Mouse (Mus musculus) heart, embryonic 13.5 days (tissue): ENCODE results near the gene Scn2b. TPM values are rescaled to one million over a fixed set of nuclear protein-coding genes. Genes with fewer than 3 reads are reported as not detected.

Experiments
- ATAC-seq: fragments of 200-750 bp; cut with Nextera tagmentation; 2 replicates; pipeline ENCODE4 v1.8.0; 2017; ENCODE audit warnings: moderate TSS enrichment; ENCODE audit not compliant: insufficient number of reproducible peaks, low FRiP score, low TSS enrichment; ENCODE audit errors: extremely low read depth
- H3K27ac ChIP-seq: fragments of 300-500 bp; sonication (generic); replicated peaks from 2 replicates; pipeline ENCODE4 v1.5.1; 2015; ENCODE audit warnings: moderate library complexity, mild to moderate bottlenecking, inconsistent platforms
- H3K27me3 ChIP-seq: fragments of 300-500 bp; sonication (generic); replicated peaks from 2 replicates; pipeline ENCODE4 v1.6.1; 2015; ENCODE audit warnings: mild to moderate bottlenecking, inconsistent platforms
- H3K36me3 ChIP-seq: fragments of 300-500 bp; sonication (generic); 2 replicates; pipeline ENCODE4 v1.6.1; 2015; ENCODE audit warnings: mild to moderate bottlenecking, inconsistent platforms
- H3K4me1 ChIP-seq: fragments of 300-500 bp; sonication (generic); 2 replicates; pipeline ENCODE4 v1.6.1; 2015; ENCODE audit warnings: inconsistent platforms
- H3K4me2 ChIP-seq: fragments of 300-500 bp; sonication (generic); 2 replicates; pipeline ENCODE4 v1.6.1; 2015; ENCODE audit warnings: inconsistent platforms, mild to moderate bottlenecking, moderate library complexity
- H3K4me3 ChIP-seq: fragments of 300-500 bp; sonication (generic); 2 replicates; pipeline ENCODE4 v1.5.1; 2015; ENCODE audit warnings: moderate library complexity, mild to moderate bottlenecking, inconsistent platforms
- H3K9ac ChIP-seq: fragments of 300-500 bp; sonication (generic); 2 replicates; pipeline ENCODE4 v1.6.1; 2015; ENCODE audit warnings: inconsistent platforms, mild to moderate bottlenecking, moderate library complexity
- H3K9me3 ChIP-seq: fragments of 300-500 bp; sonication (generic); 2 replicates; pipeline ENCODE4 v1.6.1; 2016; ENCODE audit warnings: inconsistent platforms
- WGBS: fragments of 180-500 bp; shearing (Covaris S2); methylation state at CpG from one replicate; pipeline ENCODE4 v1.1.7; 2015; ENCODE audit warnings: mixed read lengths; 5-methylcytosine and 5-hydroxymethylcytosine counted together
- polyA plus RNA-seq: library from polyadenylated mRNA; unstranded; fragments of >200 nt; fragmentation: Nextera tagmentation; extraction: Ambion mirVana; gene quantifications from 2 replicates; pipeline ENCODE4 v1.2.1, GENCODE M21; 2015

The Scn2b gene
- polyA plus RNA-seq = 1.5 and 2.1 TPM in 2 replicates

- Histone ChIP-seq H3K4me1 (peaks cover 21% of the 10 kb centered on the region), H3K9ac (peak within 1 kb of the TSS; percentile 87), H3K4me2 (peak within 1 kb of the TSS; percentile 75), H3K27me3 (peaks cover 31% of the 10 kb centered on the region), H3K4me3 (peak within 1 kb of the TSS; percentile 73), H3K27ac (peak within 1 kb of the TSS; percentile 75), H3K9me3 (no peaks in the 10 kb centered on the region), H3K36me3 (no peaks in the 10 kb centered on the region)
- no peak for ATAC-seq
- WGBS = 2% methylated on average over 13 of the region's 13 CpGs
Measured at GRCm38 (mm10) chr9:45117741-45118431, at the start of gene Scn2b. Gene Scn2b, plus strand, starts transcription at chr9:45117782.

GRCm38 (mm10) chr9:45071800-45072199 lies 45.8 kb upstream of the Scn2b start:
- Histone ChIP-seq H3K4me2 (no peak overlapping the region), H3K4me3 (no peak overlapping the region), H3K27ac (no peak overlapping the region), H3K36me3 (no peaks in the 10 kb centered on the region), H3K27me3 (peaks cover 4% of the 10 kb centered on the region; the same call in 1 of the 2 replicates), H3K9me3 (no peaks in the 10 kb centered on the region), H3K9ac (no peak overlapping the region), H3K4me1 (no peaks in the 10 kb centered on the region)
- WGBS = 25% methylated on average over 3 of the region's 3 CpGs
- no peak for ATAC-seq

GRCm38 (mm10) chr9:45077859-45078258 lies 39.7 kb upstream of the Scn2b start:
- no peaks in the 10 kb centered on the region for H3K36me3 ChIP-seq
- H3K9ac ChIP-seq = no peak overlapping the region
- H3K4me2 ChIP-seq = no peak overlapping the region
- H3K4me3 ChIP-seq = no peak overlapping the region
- 48% methylated on average over 3 of the region's 3 CpGs for WGBS
- H3K27me3 ChIP-seq = peaks cover 37% of the 10 kb centered on the region
- H3K4me1 ChIP-seq = no peaks in the 10 kb centered on the region
- no peak overlapping the region for H3K27ac ChIP-seq
- ATAC-seq = no peak
- no peaks in the 10 kb centered on the region for H3K9me3 ChIP-seq

GRCm38 (mm10) chr9:45079011-45079410 lies 38.6 kb upstream of the Scn2b start, which contains the start of gene Jaml:
Gene Jaml, plus strand, starts transcription at chr9:45079183.
- Histone ChIP-seq H3K4me2 (no peak within 1 kb of the TSS), H3K4me1 (no peaks in the 10 kb centered on the region), H3K4me3 (no peak within 1 kb of the TSS), H3K36me3 (no peaks in the 10 kb centered on the region), H3K9ac (no peak within 1 kb of the TSS), H3K27me3 (peaks cover 38% of the 10 kb centered on the region), H3K9me3 (no peaks in the 10 kb centered on the region), H3K27ac (no peak within 1 kb of the TSS)
- 76% methylated on average over 5 of the region's 5 CpGs for WGBS
- no peak for ATAC-seq

- Histone ChIP-seq H3K27ac (no peak overlapping the region), H3K4me3 (no peak overlapping the region), H3K9me3 (no peaks in the 10 kb centered on the region), H3K36me3 (no peaks in the 10 kb centered on the region), H3K27me3 (peaks cover 49% of the 10 kb centered on the region), H3K4me2 (no peak overlapping the region), H3K9ac (no peak overlapping the region), H3K4me1 (no peaks in the 10 kb centered on the region)
- ATAC-seq = no peak
- WGBS = 80% methylated on average over 3 of the region's 3 CpGs
Measured at GRCm38 (mm10) chr9:45083132-45083531, 34.5 kb upstream of the Scn2b start.

- Histone ChIP-seq H3K4me1 (no peaks in the 10 kb centered on the region), H3K9me3 (no peaks in the 10 kb centered on the region), H3K36me3 (no peaks in the 10 kb centered on the region), H3K27ac (no peak overlapping the region), H3K4me3 (no peak overlapping the region), H3K27me3 (peaks cover 47% of the 10 kb centered on the region), H3K9ac (no peak overlapping the region), H3K4me2 (no peak overlapping the region)
- ATAC-seq = no peak
- 58% methylated on average over 5 of the region's 5 CpGs for WGBS
Measured at GRCm38 (mm10) chr9:45084556-45084955, 33.0 kb upstream of the Scn2b start.

- no peaks in the 10 kb centered on the region for H3K9me3 ChIP-seq
- H3K4me1 ChIP-seq = no peaks in the 10 kb centered on the region
- H3K4me3 ChIP-seq = no peak overlapping the region
- no peak overlapping the region for H3K27ac ChIP-seq
- peaks cover 43% of the 10 kb centered on the region for H3K27me3 ChIP-seq
- H3K9ac ChIP-seq = no peak overlapping the region
- no peak for ATAC-seq
- 70% methylated on average over 12 of the region's 12 CpGs for WGBS
- H3K4me2 ChIP-seq = no peak overlapping the region
- no peaks in the 10 kb centered on the region for H3K36me3 ChIP-seq
Measured at GRCm38 (mm10) chr9:45085741-45086690, 31.6 kb upstream of the Scn2b start.

- ATAC-seq = no peak
Measured at GRCm38 (mm10) chr9:45088040-45088439, 29.5 kb upstream of the Scn2b start.

GRCm38 (mm10) chr9:45090811-45091210 lies 26.8 kb upstream of the Scn2b start:
- Histone ChIP-seq H3K4me1 (peaks cover 8% of the 10 kb centered on the region), H3K4me3 (no peak overlapping the region), H3K27me3 (peaks cover 13% of the 10 kb centered on the region), H3K36me3 (no peaks in the 10 kb centered on the region), H3K9me3 (no peaks in the 10 kb centered on the region), H3K9ac (no peak overlapping the region), H3K27ac (no peak overlapping the region), H3K4me2 (no peak overlapping the region)
- ATAC-seq = no peak
- WGBS = 66% methylated on average over 3 of the region's 3 CpGs

More at GRCm38 (mm10) chr9:45088040-45088439, 29.5 kb upstream of the Scn2b start:
- H3K27me3 ChIP-seq = peaks cover 25% of the 10 kb centered on the region
- H3K4me1 ChIP-seq = peaks cover 7% of the 10 kb centered on the region
- H3K9ac ChIP-seq = no peak overlapping the region
- no peak overlapping the region for H3K4me3 ChIP-seq
- no peak overlapping the region for H3K4me2 ChIP-seq
- no peaks in the 10 kb centered on the region for H3K9me3 ChIP-seq
- no peaks in the 10 kb centered on the region for H3K36me3 ChIP-seq
- no peak overlapping the region for H3K27ac ChIP-seq

GRCm38 (mm10) chr9:45092641-45093040 lies 24.9 kb upstream of the Scn2b start:
- peak overlapping the region; percentile 52 for H3K27ac ChIP-seq

GRCm38 (mm10) chr9:45095149-45095937 lies 22.2 kb upstream of the Scn2b start:
- no peak overlapping the region for H3K4me3 ChIP-seq
- peaks cover 8% of the 10 kb centered on the region for H3K4me1 ChIP-seq
- no peak overlapping the region for H3K9ac ChIP-seq
- WGBS = 69% methylated on average over 6 of the region's 6 CpGs
- ATAC-seq = no peak
- H3K4me2 ChIP-seq = no peak overlapping the region
- no peaks in the 10 kb centered on the region for H3K36me3 ChIP-seq
- H3K27me3 ChIP-seq = peaks cover 8% of the 10 kb centered on the region; the same call in 1 of the 2 replicates
- H3K27ac ChIP-seq = no peak overlapping the region
- no peaks in the 10 kb centered on the region for H3K9me3 ChIP-seq

More at GRCm38 (mm10) chr9:45092641-45093040, 24.9 kb upstream of the Scn2b start:
- H3K4me1 ChIP-seq = peaks cover 8% of the 10 kb centered on the region
- peaks cover 10% of the 10 kb centered on the region; the same call in 1 of the 2 replicates for H3K27me3 ChIP-seq
- no peak overlapping the region for H3K9ac ChIP-seq
- no peaks in the 10 kb centered on the region for H3K9me3 ChIP-seq
- no peaks in the 10 kb centered on the region for H3K36me3 ChIP-seq
- WGBS = 38% methylated on average over 4 of the region's 4 CpGs
- no peak overlapping the region for H3K4me3 ChIP-seq
- ATAC-seq = no peak
- no peak overlapping the region for H3K4me2 ChIP-seq
